Mouse (Mus musculus): ENCODE results near the gene Ss18l2. TPM values are rescaled to one million over a fixed set of nuclear protein-coding genes. Genes with fewer than 3 reads are reported as not detected.

Ss18l2 gene
- polyA plus RNA-seq, 1 experiment from 2014 or later, result 115 TPM

- Histone ChIP-seq H3K4me3 (peak within 1 kb of the TSS; percentile 79), H3K27ac (peak within 1 kb of the TSS; percentile 75), H3K9me3 (no peaks in the 10 kb centered on the region), H3K4me1 (peaks cover 27% of the 10 kb centered on the region), H3K27me3 (no peaks in the 10 kb centered on the region), H3K4me2 (peak within 1 kb of the TSS; percentile 91), H3K36me3 (0 out of 2 replicates have a peak, but pooled peaks cover 3% of the 10 kb centered on the region), H3K9ac (peak within 1 kb of the TSS; percentile 81)
- peak; percentile 97 for ATAC-seq (ENCODE audit: insufficient number of reproducible peaks, insufficient read depth, low FRiP score, low TSS enrichment, low read depth)
- under 1% methylated on average over 68 of the region's 69 CpGs for WGBS
Observed at GRCm38 (mm10) chr9:121704646-121705625, 5.2 kb upstream of the Ss18l2 start, which contains the start of gene Sec22c. TSS of gene Sec22c (minus strand) at chr9:121705490.

GRCm38 (mm10) chr9:121706029-121706675 lies 4.0 kb upstream of the Ss18l2 start:
- no peak overlapping the region for H3K4me3 ChIP-seq
- no peaks in the 10 kb centered on the region for H3K27me3 ChIP-seq
- no peak overlapping the region for H3K4me2 ChIP-seq
- peaks cover 31% of the 10 kb centered on the region for H3K4me1 ChIP-seq
- no peaks in the 10 kb centered on the region for H3K36me3 ChIP-seq
- H3K9me3 ChIP-seq, result no peaks in the 10 kb centered on the region
- 63% methylated on average over 6 of the region's 6 CpGs for WGBS
- no peak overlapping the region for H3K27ac ChIP-seq
- 0 out of 2 replicates have a peak overlapping the region, but pooled peaks have one; percentile 81 for H3K9ac ChIP-seq
- no peak for ATAC-seq (ENCODE audit: insufficient number of reproducible peaks, insufficient read depth, low FRiP score, low TSS enrichment, low read depth)

GRCm38 (mm10) chr9:121707801-121708200 lies 2.3 kb upstream of the Ss18l2 start:
- Histone ChIP-seq H3K4me1 (peaks cover 40% of the 10 kb centered on the region), H3K36me3 (peaks cover 10% of the 10 kb centered on the region), H3K9me3 (no peaks in the 10 kb centered on the region), H3K9ac (no peak overlapping the region), H3K27me3 (no peaks in the 10 kb centered on the region), H3K27ac (no peak overlapping the region), H3K4me2 (no peak overlapping the region), H3K4me3 (no peak overlapping the region)
- ATAC-seq (ENCODE audit: insufficient number of reproducible peaks, insufficient read depth, low FRiP score, low TSS enrichment, low read depth), result no peak
- WGBS, result 72% methylated on average over 6 of the region's 6 CpGs

- Histone ChIP-seq H3K4me3 (no peak overlapping the region), H3K27ac (no peak overlapping the region), H3K4me2 (no peak overlapping the region), H3K27me3 (no peaks in the 10 kb centered on the region), H3K9ac (no peak overlapping the region), H3K4me1 (peaks cover 35% of the 10 kb centered on the region), H3K9me3 (no peaks in the 10 kb centered on the region), H3K36me3 (peaks cover 20% of the 10 kb centered on the region)
- 67% methylated on average over 7 of the region's 7 CpGs for WGBS
- no peak for ATAC-seq (ENCODE audit: insufficient number of reproducible peaks, insufficient read depth, low FRiP score, low TSS enrichment, low read depth)
Observed at GRCm38 (mm10) chr9:121708506-121709486, 1.3 kb upstream of the Ss18l2 start.

- peak overlapping the region; percentile 90 for H3K27ac ChIP-seq
- H3K36me3 ChIP-seq, result peaks cover 20% of the 10 kb centered on the region
- no peaks in the 10 kb centered on the region for H3K9me3 ChIP-seq
- peak overlapping the region; percentile 75 for H3K4me2 ChIP-seq
- no peaks in the 10 kb centered on the region for H3K27me3 ChIP-seq
- H3K4me3 ChIP-seq, result peak overlapping the region; percentile 96
- peak overlapping the region; percentile 97 for H3K9ac ChIP-seq
- under 1% methylated on average over 18 of the region's 18 CpGs for WGBS
- ATAC-seq (ENCODE audit: insufficient number of reproducible peaks, insufficient read depth, low FRiP score, low TSS enrichment, low read depth), result no peak
- peaks cover 22% of the 10 kb centered on the region for H3K4me1 ChIP-seq
Observed at GRCm38 (mm10) chr9:121710584-121710975, 451 bp downstream of the Ss18l2 start.

- Histone ChIP-seq H3K9ac (no peak overlapping the region), H3K4me1 (peaks cover 8% of the 10 kb centered on the region), H3K27ac (no peak overlapping the region), H3K36me3 (peaks cover 18% of the 10 kb centered on the region), H3K9me3 (no peaks in the 10 kb centered on the region), H3K27me3 (no peaks in the 10 kb centered on the region), H3K4me2 (no peak overlapping the region), H3K4me3 (no peak overlapping the region)
- ATAC-seq (ENCODE audit: insufficient number of reproducible peaks, insufficient read depth, low FRiP score, low TSS enrichment, low read depth), result no peak
- WGBS, result 72% methylated on average over 2 of the region's 2 CpGs
Observed at GRCm38 (mm10) chr9:121717048-121717447, 6.9 kb downstream of the Ss18l2 start.

GRCm38 (mm10) chr9:121718070-121718705 lies 8.1 kb downstream of the Ss18l2 start:
- Histone ChIP-seq H3K4me1 (peaks cover 8% of the 10 kb centered on the region), H3K27ac (peak overlapping the region; percentile 94), H3K36me3 (peaks cover 6% of the 10 kb centered on the region), H3K9me3 (no peaks in the 10 kb centered on the region), H3K4me2 (peak overlapping the region; percentile 91), H3K27me3 (no peaks in the 10 kb centered on the region), H3K4me3 (peak overlapping the region; percentile 71), H3K9ac (peak overlapping the region; percentile 97)
- WGBS, result 68% methylated on average over 15 of the region's 15 CpGs
- ATAC-seq (ENCODE audit: insufficient number of reproducible peaks, insufficient read depth, low FRiP score, low TSS enrichment, low read depth), result no peak

- Histone ChIP-seq H3K27ac (peak within 1 kb of the TSS; percentile 94), H3K9ac (peak within 1 kb of the TSS; percentile 97), H3K27me3 (no peaks in the 10 kb centered on the region), H3K4me1 (peaks cover 8% of the 10 kb centered on the region), H3K36me3 (no peaks in the 10 kb centered on the region), H3K9me3 (no peaks in the 10 kb centered on the region), H3K4me2 (peak within 1 kb of the TSS; percentile 91), H3K4me3 (peak within 1 kb of the TSS; percentile 71)
- ATAC-seq (ENCODE audit: insufficient number of reproducible peaks, insufficient read depth, low FRiP score, low TSS enrichment, low read depth), result peak; percentile 100
- WGBS, result under 1% methylated on average over 48 of the region's 61 CpGs
Observed at GRCm38 (mm10) chr9:121718792-121719318, 8.7 kb downstream of the Ss18l2 start, which contains the start of gene Nktr. TSS of gene Nktr (plus strand) at chr9:121719169.

GRCm38 (mm10) chr9:121719347-121720331 lies 9.5 kb downstream of the Ss18l2 start:
- peak overlapping the region; percentile 71 for H3K4me3 ChIP-seq
- H3K4me2 ChIP-seq, result peak overlapping the region; percentile 91
- peak overlapping the region; percentile 97 for H3K9ac ChIP-seq
- H3K4me1 ChIP-seq, result peaks cover 8% of the 10 kb centered on the region
- no peaks in the 10 kb centered on the region for H3K27me3 ChIP-seq
- peak overlapping the region; percentile 94 for H3K27ac ChIP-seq
- WGBS, result under 1% methylated on average over 72 of the region's 87 CpGs
- ATAC-seq (ENCODE audit: insufficient number of reproducible peaks, insufficient read depth, low FRiP score, low TSS enrichment, low read depth), result peak; percentile 64
- no peaks in the 10 kb centered on the region for H3K36me3 ChIP-seq
- H3K9me3 ChIP-seq, result no peaks in the 10 kb centered on the region

All from embryonic facial prominence, embryonic 13.5 days (tissue).